Mouse (Mus musculus): ENCODE data around the gene Tnfrsf25.

Gene Tnfrsf25

DNA sequence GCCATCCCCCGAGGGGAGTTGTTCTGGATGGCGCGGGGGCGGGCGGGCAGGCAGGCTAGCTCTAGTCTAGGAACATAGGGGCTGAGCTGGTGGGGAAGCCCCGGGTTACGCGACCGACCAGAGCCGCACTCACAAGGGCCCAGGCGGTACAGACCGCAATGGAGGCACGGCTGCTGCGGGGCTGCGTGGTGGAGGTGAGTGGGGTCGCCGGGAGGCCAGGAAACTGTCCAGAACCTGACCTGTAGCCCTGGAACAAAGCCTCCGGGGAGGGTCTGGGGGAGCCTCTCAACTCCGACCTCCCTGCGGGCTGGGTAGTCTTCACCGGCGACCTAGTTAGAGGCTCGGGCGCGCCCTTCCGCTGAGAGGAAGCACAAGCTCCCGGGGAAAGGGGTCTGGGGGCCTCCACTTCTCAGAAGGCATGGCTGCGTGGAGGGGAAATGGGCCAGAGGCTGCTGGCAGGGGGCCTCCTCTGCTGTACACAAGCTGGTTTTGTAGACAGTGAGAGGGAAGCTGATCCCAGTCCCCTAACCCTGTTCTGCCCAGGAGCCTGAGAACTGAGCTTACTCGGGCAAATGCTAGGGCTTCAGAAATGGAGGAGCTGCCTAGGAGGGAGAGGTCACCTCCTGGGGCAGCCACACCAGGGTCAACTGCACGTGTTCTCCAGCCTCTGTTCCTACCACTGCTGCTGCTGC, at the start of gene Tnfrsf25:
Gene Tnfrsf25 (plus strand): TSS at position 14 of the 692 bp plus-strand sequence.
- DNase-seq (ENCODE audit: low spot score in 2 of 2), result no peak

DNA sequence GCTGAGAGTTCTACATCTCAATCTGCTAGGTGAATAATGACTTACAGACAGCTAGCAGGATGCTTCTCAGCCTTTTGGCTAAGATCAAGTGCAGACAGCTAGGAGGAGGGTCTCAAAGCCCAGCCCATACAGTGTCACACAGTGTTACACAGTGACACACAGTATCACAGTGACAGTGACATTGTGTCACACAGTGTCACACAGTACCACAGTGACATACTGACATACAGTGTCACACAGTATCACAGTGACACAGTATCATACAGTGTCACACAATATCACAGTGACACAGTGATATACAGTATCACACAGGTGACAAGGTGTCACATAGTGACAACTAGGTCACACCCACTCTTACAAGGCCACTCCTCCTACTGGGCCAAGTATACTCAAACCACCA, 48.5 kb upstream of the Tnfrsf25 start:
- DNase-seq (ENCODE audit: low spot score in 2 of 2), result no peak

DNA sequence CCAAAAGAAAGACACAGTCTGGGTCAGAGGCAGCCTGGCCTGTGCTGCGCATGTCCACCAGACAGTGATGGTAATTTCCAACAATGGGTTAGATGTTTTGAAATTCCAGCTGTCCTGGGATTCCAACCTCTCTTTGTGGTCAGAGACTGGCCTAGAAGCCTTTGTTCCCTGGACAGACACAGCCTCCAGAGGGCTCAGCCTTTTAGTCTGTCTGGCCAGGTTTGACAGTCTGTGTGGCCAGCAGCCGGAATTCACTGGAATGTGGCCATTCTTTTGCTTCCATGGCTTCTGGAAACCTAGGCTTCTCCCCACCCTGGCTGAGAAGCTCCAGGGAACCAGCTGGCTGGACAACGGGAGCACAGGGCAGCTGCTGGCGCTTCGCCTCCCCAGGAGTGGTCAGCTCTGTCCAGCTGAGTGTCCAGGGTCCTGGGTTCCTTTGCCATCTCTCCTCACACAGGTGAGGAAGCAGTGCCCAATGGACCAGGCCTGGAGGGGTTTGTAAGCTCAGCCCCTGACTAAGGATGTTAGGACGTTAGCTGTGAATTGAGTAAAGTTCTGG, 47.5 kb upstream of the Tnfrsf25 start:
- no peak for DNase-seq (ENCODE audit: low spot score in 2 of 2)

DNA sequence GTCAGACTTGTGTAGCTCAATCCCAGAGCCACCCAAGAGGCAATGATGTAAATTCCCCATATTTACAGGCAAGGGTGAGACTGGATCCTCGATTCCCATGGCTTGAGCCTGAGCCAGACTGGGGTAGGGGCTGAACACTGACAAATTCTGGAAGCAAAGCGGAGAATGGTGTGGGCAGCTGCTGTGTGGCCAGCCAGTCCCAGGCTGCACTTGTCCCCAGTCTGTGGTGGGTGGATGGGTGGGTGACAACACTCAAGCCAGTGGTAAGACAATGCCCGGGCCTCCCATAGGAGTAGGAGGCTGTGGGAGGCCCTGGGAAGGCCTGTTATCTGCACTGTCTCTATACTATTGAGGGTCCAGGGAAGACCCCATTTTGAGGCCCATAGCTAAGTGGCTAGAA, 46.5 kb upstream of the Tnfrsf25 start:
- DNase-seq (ENCODE audit: low spot score in 2 of 2), result no peak

DNA sequence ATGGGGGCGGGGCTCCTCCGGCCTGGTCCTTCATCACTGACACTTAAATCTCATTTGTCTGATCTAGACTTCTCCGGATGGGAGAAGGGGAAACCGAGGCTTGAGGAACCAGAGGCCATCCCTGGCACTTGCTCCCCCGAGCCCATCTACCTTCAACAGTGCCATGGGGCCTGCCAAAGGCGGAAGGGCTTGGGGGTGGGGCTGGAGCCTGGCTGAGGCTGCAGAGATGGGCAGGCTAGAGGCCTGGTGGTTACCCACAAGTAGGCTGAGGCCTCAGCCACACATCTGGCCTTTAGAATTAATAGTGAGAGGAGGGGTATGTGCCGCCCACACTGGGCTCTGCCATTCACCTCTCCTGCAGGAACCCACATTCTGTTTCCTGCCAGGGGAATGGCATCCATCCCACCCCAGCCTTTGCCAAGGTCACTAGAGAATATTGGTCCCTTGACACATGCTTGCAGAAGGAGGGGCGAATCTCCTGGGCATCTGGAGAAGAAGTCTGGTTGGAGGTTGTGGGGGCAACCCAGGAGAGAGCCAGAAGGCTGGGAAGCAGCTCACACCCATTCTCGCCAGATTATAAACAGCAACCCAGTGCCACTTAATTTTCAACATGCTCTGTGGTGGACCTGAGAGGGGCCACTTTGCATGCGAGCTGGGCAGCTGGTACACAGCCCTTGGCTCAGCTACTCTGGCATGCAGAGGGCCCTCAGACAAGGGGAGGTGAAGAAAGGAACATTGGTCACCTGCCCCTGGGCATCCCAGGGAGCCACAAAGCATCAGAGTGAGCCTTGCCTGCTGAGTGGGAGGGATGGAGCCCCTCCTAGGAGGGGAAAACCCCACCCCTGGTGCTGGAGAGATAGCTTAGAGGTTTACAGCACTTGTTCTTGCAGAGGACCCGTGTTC, 45.0 kb upstream of the Tnfrsf25 start:
- no peak for DNase-seq (ENCODE audit: low spot score in 2 of 2)

DNA sequence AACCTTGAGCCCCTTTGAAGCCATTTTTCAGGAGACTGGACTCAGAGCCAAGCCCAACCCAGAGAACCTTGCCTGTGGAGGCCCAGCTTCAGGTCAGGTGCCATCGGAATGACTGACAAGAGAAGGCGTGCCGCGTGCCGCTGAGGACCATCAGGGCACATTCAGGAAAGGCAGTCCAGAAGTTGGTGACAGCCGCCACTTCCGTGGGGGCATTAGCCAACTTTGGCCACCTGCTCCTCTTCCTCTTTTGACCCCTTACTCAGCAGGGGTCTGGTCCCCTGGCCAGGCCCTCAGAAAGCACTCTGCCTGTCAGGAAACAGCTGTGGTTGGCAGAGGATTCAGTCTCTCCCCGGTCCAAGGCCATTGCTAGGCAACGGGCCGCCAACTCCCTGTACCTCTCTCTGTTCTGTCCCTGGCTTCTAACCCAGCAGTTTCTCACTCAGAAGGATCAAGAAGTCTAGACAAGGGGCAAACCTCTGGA, 43.6 kb upstream of the Tnfrsf25 start, which contains the start of gene Plekhg5:
Gene Plekhg5 (plus strand): TSS at position 378 of the 481 bp plus-strand sequence.
- DNase-seq (ENCODE audit: low spot score in 2 of 2), result no peak

DNA sequence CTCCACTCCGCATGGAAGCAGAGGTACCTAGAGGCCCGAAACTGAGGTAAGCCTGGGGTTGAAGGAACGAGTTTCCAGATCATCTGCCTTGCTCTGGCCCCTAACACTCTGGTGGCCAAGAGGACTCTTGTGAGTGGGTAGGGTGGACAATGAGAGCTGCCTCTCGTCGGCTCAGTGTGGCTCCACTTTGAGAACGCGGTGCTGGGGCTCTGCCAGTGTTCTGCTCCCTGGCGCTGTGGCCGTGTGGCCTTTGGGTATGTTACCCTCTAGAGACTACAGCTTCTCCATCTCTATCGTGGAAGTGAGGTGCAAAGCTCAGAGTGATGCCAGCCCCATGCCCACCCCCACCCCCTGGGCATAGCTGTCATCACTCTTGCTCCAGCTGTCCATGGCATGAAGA, 43.1 kb upstream of the Tnfrsf25 start:
- DNase-seq (ENCODE audit: low spot score in 2 of 2), result no peak

DNA sequence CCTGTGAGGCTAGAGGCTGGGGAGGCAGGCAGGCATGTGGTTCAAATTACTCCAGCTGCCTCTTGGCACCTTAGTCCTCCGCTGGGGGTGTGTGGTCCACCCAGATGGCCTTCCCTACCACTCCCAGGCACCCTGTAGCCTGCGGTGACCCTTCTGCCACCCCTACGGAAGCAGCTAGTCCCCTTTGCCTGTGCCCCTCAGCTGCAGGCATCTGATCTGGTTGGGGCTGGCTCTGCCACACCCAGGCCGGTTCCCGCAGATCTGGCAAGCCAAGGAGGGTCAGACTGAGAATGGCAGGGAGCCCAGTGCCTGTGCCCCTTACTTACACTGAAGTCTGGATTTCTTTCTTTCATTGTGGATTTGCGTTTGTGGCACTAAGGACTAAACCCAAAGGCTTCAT, 42.0 kb upstream of the Tnfrsf25 start:
- DNase-seq (ENCODE audit: low spot score in 2 of 2), result no peak

DNA sequence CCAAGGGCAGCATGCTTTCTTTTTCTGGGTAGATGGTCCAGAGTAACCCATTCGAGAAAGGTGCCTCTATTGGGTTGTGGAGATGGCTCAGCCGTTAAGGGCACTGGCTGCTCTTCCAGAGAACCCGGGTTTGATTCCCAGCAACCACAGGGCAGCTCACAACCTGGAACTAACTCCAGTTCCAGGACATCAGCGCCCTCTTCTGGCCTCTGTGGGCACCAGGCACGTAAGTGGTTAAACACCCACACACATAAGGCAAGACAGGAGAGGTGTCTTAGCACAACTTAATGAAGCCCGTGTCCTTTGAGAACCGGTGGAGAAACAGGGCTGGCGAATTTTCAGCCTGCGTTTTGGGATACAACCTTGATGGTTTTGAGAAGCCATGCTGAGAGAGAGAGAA, 41.2 kb upstream of the Tnfrsf25 start:
- DNase-seq (ENCODE audit: low spot score in 2 of 2), result no peak

DNA sequence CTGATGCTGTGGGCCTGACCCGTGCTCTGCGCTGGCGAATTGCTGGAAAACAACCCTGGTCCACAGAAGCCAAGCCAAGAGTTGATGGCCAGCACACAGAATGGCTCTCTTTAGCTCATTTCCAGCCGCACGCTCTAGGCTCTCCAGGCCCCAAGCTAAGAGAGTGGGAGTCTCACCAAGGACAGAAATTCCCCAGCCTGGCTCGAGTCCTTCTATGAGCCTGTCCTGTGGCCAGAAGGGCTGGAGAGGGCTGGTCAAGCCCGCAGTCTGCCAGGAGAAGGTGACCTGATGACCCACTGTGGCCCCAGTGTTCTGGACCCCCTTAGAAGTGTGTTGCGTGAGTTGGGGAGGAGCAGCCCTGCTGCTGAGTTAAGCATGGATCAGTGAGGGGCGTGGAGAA, 38.5 kb upstream of the Tnfrsf25 start:
- no peak for DNase-seq (ENCODE audit: low spot score in 2 of 2)

DNA sequence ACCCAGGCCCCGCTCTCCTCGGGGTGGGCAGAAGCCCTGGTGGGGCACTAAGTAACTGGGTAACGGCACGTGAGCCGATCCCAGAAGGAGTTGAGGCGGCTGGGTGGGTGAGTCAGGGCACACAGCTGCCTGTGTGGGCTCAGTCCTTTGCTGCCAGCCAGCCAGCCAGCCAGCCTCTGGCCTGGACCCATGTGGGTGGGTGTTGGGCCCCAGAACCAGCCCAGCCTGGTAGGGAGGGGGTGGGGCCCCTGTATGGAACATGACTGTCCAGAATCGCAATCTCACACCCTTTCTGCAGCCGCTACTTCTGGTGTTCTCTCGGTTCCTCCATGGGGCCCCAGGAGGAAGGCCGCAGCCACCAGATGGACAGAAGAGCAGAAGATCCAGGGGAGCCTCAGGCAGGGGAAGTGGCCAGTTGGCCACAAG, 37.6 kb upstream of the Tnfrsf25 start:
- DNase-seq (ENCODE audit: low spot score in 2 of 2), result no peak

DNA sequence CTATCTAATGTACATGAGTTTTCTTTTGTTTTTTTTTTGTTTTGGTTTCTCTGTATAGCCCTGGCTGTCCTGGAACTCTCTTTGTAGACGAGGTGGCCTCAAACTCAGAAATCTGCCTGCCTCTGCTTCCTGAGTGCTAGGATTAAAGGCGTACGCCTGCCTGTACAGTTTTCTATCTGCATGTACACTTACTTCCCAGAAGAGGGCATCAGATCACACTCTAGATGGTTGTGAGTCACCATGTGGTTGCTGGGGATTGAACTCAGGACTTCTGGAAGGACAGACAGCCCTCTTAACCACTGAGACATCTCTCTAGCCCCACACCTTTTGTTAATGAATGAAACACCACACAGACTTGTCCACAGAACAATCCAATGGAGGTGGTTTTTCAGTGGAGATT, 36.5 kb upstream of the Tnfrsf25 start:
- no peak for DNase-seq (ENCODE audit: low spot score in 2 of 2)

DNA sequence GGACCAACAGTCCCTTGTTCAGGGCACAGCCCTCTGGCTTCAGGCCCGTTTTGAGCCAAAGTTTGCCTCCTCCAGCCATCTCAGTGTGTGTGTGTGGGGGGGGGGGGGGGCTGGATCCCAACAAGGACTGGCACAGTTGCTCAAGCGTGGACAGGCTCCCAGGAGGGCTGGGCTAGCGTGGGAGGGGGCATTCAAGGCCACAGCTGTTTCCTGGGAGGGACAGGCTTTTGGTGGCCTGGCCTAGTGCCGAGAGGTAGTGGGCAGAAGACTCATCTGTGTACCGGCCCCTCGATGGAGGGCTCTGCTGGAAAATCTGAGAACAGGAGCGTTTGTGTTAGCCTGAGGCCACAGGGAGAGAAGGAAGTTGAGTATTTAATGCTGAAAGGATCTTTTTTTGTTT, 35.8 kb upstream of the Tnfrsf25 start:
- no peak for DNase-seq (ENCODE audit: low spot score in 2 of 2)

DNA sequence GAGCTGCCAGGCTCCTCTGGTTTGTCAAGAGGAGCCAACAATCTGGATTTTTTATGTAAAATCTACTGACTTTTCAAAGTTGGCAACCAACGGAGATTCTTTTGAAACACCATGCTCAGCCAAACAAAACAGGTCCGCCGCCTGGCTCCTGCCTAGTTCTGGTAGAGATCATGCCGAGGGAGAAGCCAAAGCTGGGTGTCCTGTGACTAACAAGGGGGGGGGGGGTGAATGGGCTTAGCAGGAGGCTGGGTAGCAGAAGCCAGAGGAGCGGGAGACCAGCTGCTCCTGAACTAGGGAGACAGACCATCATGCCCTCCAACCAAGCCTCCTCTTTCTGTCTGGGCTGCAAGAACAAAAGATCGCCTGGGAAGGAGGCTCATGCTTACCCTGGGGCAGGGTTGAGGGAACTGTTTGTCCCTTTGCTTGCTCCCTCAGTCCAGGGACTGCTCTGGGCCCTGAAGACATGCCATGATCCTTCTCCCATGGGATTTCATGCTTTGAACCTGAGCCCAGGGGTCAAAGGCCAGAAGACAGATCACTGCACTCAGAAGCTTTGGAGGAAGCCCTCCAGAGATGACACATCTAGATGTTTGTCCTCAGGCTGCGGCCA, 32.0 kb upstream of the Tnfrsf25 start:
- DNase-seq (ENCODE audit: low spot score in 2 of 2), result no peak

DNA sequence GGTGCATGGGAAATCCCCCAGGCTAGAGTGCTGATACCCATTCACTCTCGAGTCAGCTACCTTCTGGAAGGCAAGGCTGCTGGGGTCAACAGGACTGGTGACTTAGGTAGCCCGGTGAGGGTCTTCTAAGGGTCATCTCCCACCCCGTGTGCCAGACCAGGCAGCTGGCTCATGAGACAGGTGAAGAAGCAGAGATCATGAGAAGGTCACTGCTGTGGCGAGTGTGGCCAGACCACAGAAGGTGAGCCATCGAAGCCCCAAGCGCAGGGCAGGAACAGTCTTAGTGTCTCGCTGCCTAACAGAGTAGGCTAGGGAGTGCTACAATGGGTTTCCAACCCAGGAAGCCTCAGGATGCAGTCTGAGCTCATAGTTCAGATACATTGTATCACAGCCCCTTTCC, 31.1 kb upstream of the Tnfrsf25 start:
- DNase-seq (ENCODE audit: low spot score in 2 of 2), result no peak

DNA sequence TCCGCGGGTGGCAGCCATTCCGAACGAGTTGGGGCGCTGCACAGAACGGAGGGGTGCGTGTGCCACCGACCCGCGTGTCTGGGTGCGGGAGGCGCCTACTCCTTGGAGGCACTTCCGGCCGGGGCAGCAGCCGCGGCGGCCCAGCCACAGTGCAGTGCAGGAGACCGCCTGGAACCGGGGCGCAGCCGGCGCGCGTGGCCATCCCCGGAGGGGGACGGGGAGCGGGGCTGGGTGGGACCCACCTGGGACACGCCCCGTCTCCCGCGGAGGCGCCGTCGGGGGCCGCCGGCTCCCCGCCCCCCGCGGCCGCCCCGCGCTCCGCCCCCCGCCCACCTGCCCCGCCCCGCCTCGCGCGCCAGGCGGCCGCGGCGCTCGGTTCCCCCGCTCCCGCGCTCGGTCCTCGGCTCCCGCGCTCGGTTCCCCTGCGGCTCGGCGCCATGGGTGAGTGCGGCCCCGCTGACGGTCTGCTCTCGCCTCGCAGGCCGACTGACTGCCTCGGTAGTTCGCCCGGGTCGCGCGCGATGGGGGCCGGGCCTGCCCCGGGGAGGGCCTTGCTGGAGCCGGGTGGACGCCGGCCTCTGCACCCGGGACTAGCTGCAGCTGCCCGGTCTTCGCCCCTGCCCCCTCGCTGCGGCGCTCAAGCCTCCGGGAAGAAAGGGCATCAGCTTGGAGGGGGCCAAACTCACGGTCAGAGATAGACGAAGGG, 29.1 kb upstream of the Tnfrsf25 start:
- no peak for DNase-seq (ENCODE audit: low spot score in 2 of 2)

DNA sequence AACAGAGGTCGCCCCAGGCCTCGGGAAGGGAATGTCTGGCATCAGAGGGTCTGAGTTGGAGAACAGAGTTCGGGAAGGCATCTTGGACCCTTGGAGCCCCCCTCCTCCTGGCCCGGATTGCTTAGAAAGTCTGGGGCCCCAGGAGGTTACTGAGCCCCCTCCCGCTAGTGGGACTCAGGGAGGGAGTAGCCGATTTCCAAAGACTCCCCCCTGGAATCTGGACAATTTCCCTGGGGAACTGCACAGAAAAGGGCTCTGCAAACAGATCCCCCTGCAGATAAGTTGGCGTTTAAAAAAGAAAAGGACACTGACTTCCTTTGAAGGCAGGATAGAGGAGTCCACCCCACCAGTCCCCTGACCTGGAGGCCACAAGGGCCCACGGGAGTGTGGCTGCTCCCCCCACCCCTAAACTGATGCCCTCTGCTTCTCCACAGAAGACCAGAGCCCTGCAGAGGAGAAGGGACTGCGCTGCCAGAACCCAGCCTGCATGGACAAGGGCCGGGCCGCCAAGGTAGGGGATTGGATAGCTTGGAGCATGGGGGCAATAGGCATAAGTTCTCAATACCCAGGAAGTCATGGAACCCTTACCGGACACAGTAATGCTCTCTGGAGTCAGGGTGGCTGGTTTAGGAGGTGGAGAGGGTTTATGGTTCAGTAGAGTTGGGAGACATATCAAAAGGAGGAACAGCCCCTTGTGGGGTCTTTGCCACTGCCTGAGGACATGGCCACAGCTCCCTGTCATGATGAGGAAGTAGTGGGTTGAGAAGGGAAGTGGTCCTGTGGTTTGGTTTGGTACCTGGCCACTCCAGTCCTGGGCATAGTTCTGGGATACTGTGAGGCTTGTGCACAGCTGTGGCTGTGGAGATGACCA, 28.3 kb upstream of the Tnfrsf25 start:
- no peak for DNase-seq (ENCODE audit: low spot score in 2 of 2)

DNA sequence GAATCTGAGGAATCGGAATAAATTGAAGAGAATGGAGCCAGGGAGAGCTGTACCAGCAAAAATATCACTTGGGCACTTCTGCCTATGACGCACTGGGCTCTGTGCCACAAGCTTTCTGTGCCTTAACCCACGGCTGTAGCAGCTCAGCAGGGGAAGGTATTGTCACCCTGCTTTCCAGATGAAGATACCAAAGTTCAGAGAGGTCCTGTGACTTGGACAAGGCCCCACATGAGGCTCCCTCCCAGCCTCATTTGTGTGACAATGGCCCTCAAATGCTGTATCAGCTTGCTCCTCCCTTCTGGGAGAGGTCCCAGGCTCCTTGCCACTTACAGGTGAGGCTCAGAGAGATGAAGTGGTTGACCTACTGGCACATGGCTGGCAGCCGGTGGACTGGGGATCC, 27.6 kb upstream of the Tnfrsf25 start:
- no peak for DNase-seq (ENCODE audit: low spot score in 2 of 2)

DNA sequence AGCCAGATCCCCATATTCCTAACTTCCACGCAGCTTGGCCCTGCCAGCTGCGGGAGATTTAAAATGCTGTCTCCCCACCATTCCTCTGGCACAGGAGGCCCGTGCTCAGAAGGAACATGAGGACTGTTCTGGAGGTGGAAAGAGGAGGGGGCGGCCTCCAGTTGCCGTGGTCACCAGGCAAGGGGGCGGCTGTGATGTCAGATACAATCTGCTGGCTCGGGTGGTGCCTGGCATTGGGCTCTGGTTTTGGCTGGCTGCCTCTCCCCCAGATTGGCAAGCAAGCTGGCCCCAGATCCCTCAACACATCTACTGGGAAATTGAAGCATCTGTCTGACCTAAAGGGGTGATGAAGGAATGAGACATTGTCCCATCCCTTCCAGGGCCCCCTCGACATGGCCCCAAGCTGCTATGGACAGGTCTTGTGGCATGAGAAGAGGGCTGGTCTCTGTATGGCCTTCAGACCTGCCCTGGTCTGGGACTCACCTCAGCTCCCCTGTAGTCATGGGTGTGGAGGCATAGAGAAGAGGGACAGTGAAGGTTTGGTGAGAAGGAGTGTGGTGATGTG, 27.1 kb upstream of the Tnfrsf25 start:
- peak; percentile 52 to 66 for DNase-seq (ENCODE audit: low spot score in 2 of 2)

DNA sequence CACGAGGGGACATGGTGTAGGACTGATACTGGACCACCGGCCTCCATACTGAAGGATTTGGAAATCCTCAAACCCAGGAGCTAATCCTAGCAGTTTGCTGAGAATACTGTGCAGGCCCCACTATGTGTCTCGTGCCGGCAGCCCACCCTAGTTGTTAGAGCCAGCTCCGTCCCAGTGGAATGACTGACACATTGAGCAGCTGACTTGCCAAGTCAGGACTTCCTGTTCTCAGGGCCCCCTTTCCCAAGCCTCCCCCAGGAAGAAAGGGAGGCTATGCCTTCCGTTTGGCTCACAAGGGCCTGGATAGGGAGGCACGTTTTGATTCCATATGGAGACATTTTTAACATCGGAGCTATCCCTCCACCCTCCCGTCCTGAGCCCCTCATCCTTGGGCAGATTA, 25.5 kb upstream of the Tnfrsf25 start:
- DNase-seq (ENCODE audit: low spot score in 2 of 2), result no peak

All from frontal cortex, postnatal 25 days (tissue).